Mouse (Mus musculus) heart, embryonic 16.5 days (tissue): ENCODE results near the gene Pigx. TPM values are rescaled to one million over a fixed set of nuclear protein-coding genes. Genes with fewer than 3 reads are reported as not detected.

Experiments used
- ATAC-seq: fragments of 200-750 bp; cut with Nextera tagmentation; replicated peaks from 2 replicates; pipeline ENCODE4 v1.8.0; 2017; ENCODE audit warnings: moderate number of reproducible peaks; ENCODE audit not compliant: insufficient read depth, low FRiP score; ENCODE audit errors: extremely low read depth
- H3K27ac ChIP-seq: fragments of 300-500 bp; sonication (generic); 2 replicates; pipeline ENCODE4 v1.5.1; 2014; ENCODE audit warnings: mild to moderate bottlenecking, low read length, control low read depth, moderate library complexity
- H3K27me3 ChIP-seq: fragments of 300-500 bp; sonication (generic); 2 replicates; pipeline ENCODE4 v1.6.1; 2014; ENCODE audit warnings: low read length, mixed read lengths; ENCODE audit not compliant: control insufficient read depth, insufficient read depth
- H3K36me3 ChIP-seq: fragments of 300-500 bp; sonication (generic); 2 replicates; pipeline ENCODE4 v1.6.1; 2014; ENCODE audit not compliant: control insufficient read depth, insufficient read depth
- H3K4me1 ChIP-seq: fragments of 300-500 bp; sonication (generic); 2 replicates; pipeline ENCODE4 v1.6.1; 2014; ENCODE audit warnings: low read length, mixed read lengths; ENCODE audit not compliant: control insufficient read depth, insufficient read depth
- H3K4me2 ChIP-seq: fragments of 300-500 bp; sonication (generic); 2 replicates; pipeline ENCODE4 v1.6.1; 2014; ENCODE audit warnings: low read depth, mild to moderate bottlenecking, control low read depth, low read length
- H3K4me3 ChIP-seq: fragments of 300-500 bp; sonication (generic); 2 replicates; pipeline ENCODE4 v1.5.1; 2014; ENCODE audit warnings: mild to moderate bottlenecking, control low read depth, low read length
- H3K9ac ChIP-seq: fragments of 300-500 bp; sonication (generic); 2 replicates; pipeline ENCODE4 v1.6.1; 2014; ENCODE audit warnings: low read length, control low read depth
- H3K9me3 ChIP-seq: fragments of 300-500 bp; sonication (generic); replicated peaks from 2 replicates; pipeline ENCODE4 v1.6.1; 2016; ENCODE audit warnings: low read length; ENCODE audit not compliant: control insufficient read depth
- WGBS: fragments of 180-500 bp; shearing (Covaris S2); extraction: QIAGEN DNeasy Blood & Tissue Kit; methylation state at CpG from one replicate; pipeline ENCODE4 v1.1.7; 2014; 5-methylcytosine and 5-hydroxymethylcytosine counted together
- polyA plus RNA-seq: library from polyadenylated mRNA; unstranded; fragments of >200 nt; fragmentation: Nextera tagmentation; extraction: Ambion mirVana; gene quantifications from 2 replicates; pipeline ENCODE4 v1.2.1, GENCODE M21; 2015

The Pigx gene
- polyA plus RNA-seq = 63.6 and 73.0 TPM in 2 replicates

- Histone ChIP-seq H3K4me1 (peaks cover 13% of the 10 kb centered on the region), H3K36me3 (peaks cover 10% of the 10 kb centered on the region), H3K9me3 (no peaks in the 10 kb centered on the region), H3K4me2 (peak within 1 kb of the TSS; percentile 77), H3K9ac (peak within 1 kb of the TSS; percentile 89), H3K27me3 (no peaks in the 10 kb centered on the region), H3K27ac (peak within 1 kb of the TSS; percentile 85), H3K4me3 (peak within 1 kb of the TSS; percentile 80)
- 0% methylated on average over 34 of the region's 34 CpGs for WGBS
- ATAC-seq = peak; percentile 97
Measured at GRCm38 (mm10) chr16:32099638-32100150, at the start of gene Pigx, which contains the start of gene Cep19. Pigx (minus strand) TSS chr16:32099740. Cep19 (plus strand) TSS chr16:32099800.

- no peaks in the 10 kb centered on the region for H3K4me1 ChIP-seq
- H3K36me3 ChIP-seq = peaks cover 26% of the 10 kb centered on the region
- H3K27me3 ChIP-seq = no peaks in the 10 kb centered on the region
- H3K9ac ChIP-seq = no peak overlapping the region
- no peak for ATAC-seq
- H3K27ac ChIP-seq = no peak overlapping the region
- whole genome bisulfite sequencing = 69% methylated on average over 10 of the region's 13 CpGs
- peaks cover 9% of the 10 kb centered on the region for H3K9me3 ChIP-seq
- H3K4me3 ChIP-seq = no peak overlapping the region; the same call in 1 of the 2 replicates
- H3K4me2 ChIP-seq = peak overlapping the region; percentile 34; the same call in 1 of the 2 replicates
Measured at GRCm38 (mm10) chr16:32147589-32148207, 48.2 kb upstream of the Pigx start.

GRCm38 (mm10) chr16:32144592-32144991 lies 45.1 kb upstream of the Pigx start:
- Histone ChIP-seq H3K27ac (no peak overlapping the region), H3K9me3 (peaks cover 9% of the 10 kb centered on the region), H3K36me3 (peaks cover 26% of the 10 kb centered on the region), H3K4me1 (no peaks in the 10 kb centered on the region), H3K4me2 (no peak overlapping the region), H3K4me3 (no peak overlapping the region), H3K9ac (no peak overlapping the region), H3K27me3 (no peaks in the 10 kb centered on the region; the same call in 1 of the 2 replicates)
- ATAC-seq = no peak
- 88% methylated on average over 17 of the region's 17 CpGs for WGBS

GRCm38 (mm10) chr16:32143766-32144165 lies 44.2 kb upstream of the Pigx start:
- H3K36me3 ChIP-seq = peaks cover 26% of the 10 kb centered on the region
- no peak for ATAC-seq

GRCm38 (mm10) chr16:32138954-32139353 lies 39.4 kb upstream of the Pigx start:
- Histone ChIP-seq H3K9ac (no peak overlapping the region), H3K27me3 (no peaks in the 10 kb centered on the region; the same call in 1 of the 2 replicates), H3K4me2 (no peak overlapping the region), H3K27ac (no peak overlapping the region), H3K4me1 (no peaks in the 10 kb centered on the region), H3K9me3 (peaks cover 9% of the 10 kb centered on the region), H3K36me3 (peaks cover 13% of the 10 kb centered on the region), H3K4me3 (no peak overlapping the region)
- ATAC-seq = no peak
- 94% methylated on average over 1 of the region's 1 CpGs for WGBS

More at GRCm38 (mm10) chr16:32143766-32144165, 44.2 kb upstream of the Pigx start:
- H3K27ac ChIP-seq = no peak overlapping the region
- no peaks in the 10 kb centered on the region; the same call in 1 of the 2 replicates for H3K27me3 ChIP-seq
- H3K4me3 ChIP-seq = no peak overlapping the region
- H3K9me3 ChIP-seq = peaks cover 9% of the 10 kb centered on the region
- 91% methylated on average over 15 of the region's 15 CpGs for WGBS
- H3K9ac ChIP-seq = no peak overlapping the region
- no peaks in the 10 kb centered on the region for H3K4me1 ChIP-seq
- no peak overlapping the region for H3K4me2 ChIP-seq

GRCm38 (mm10) chr16:32135842-32136357 lies 36.4 kb upstream of the Pigx start:
- 82% methylated on average over 7 of the region's 7 CpGs for WGBS
- H3K36me3 ChIP-seq = no peaks in the 10 kb centered on the region
- no peak overlapping the region for H3K9ac ChIP-seq
- no peak overlapping the region for H3K27ac ChIP-seq
- no peaks in the 10 kb centered on the region for H3K27me3 ChIP-seq
- no peak overlapping the region for H3K4me2 ChIP-seq
- no peak overlapping the region for H3K4me3 ChIP-seq
- ATAC-seq = no peak
- no peaks in the 10 kb centered on the region for H3K4me1 ChIP-seq
- H3K9me3 ChIP-seq = no peaks in the 10 kb centered on the region

GRCm38 (mm10) chr16:32133148-32133547 lies 33.6 kb upstream of the Pigx start:
- WGBS = 80% methylated on average over 3 of the region's 3 CpGs
- no peak overlapping the region for H3K4me3 ChIP-seq
- no peaks in the 10 kb centered on the region for H3K27me3 ChIP-seq
- H3K36me3 ChIP-seq = no peaks in the 10 kb centered on the region
- H3K4me1 ChIP-seq = no peaks in the 10 kb centered on the region
- no peaks in the 10 kb centered on the region for H3K9me3 ChIP-seq
- ATAC-seq = no peak
- H3K9ac ChIP-seq = no peak overlapping the region
- H3K27ac ChIP-seq = no peak overlapping the region
- H3K4me2 ChIP-seq = no peak overlapping the region

- H3K27me3 ChIP-seq = no peaks in the 10 kb centered on the region
- H3K4me2 ChIP-seq = peak overlapping the region; percentile 49
- peak overlapping the region; percentile 53 for H3K9ac ChIP-seq
- H3K27ac ChIP-seq = peak overlapping the region; percentile 58
- no peaks in the 10 kb centered on the region for H3K36me3 ChIP-seq
- peak; percentile 75 for ATAC-seq
- 47% methylated on average over 16 of the region's 16 CpGs for WGBS
- no peaks in the 10 kb centered on the region for H3K9me3 ChIP-seq
- H3K4me3 ChIP-seq = peak overlapping the region; percentile 39
- H3K4me1 ChIP-seq = no peaks in the 10 kb centered on the region
Measured at GRCm38 (mm10) chr16:32130190-32130826, 30.8 kb upstream of the Pigx start.
